Mouse (Mus musculus) urinary bladder, adult 2 months (tissue): ENCODE measurements around the gene Zfpm1. TPM values are rescaled to one million over a fixed set of nuclear protein-coding genes. Genes with fewer than 3 reads are reported as not detected.

Experiments used
- DNase-seq: peaks from one replicate; pipeline ENCODE4 v3.0.0; 2022; ENCODE audit warnings: low spot score
- polyA plus RNA-seq: library from polyadenylated mRNA; depleted of rRNA; stranded (reverse); fragments of >200 nt; gene quantifications from 2 replicates; pipeline ENCODE4 v1.2.3, GENCODE M21; 2012

Gene Zfpm1
- polyA plus RNA-seq, 1 experiment: 13.2 TPM

GRCm38 (mm10) chr8:122345181-122346095 lies 63.5 kb downstream of the Zfpm1 start:
- no peak for DNase-seq

DNA sequence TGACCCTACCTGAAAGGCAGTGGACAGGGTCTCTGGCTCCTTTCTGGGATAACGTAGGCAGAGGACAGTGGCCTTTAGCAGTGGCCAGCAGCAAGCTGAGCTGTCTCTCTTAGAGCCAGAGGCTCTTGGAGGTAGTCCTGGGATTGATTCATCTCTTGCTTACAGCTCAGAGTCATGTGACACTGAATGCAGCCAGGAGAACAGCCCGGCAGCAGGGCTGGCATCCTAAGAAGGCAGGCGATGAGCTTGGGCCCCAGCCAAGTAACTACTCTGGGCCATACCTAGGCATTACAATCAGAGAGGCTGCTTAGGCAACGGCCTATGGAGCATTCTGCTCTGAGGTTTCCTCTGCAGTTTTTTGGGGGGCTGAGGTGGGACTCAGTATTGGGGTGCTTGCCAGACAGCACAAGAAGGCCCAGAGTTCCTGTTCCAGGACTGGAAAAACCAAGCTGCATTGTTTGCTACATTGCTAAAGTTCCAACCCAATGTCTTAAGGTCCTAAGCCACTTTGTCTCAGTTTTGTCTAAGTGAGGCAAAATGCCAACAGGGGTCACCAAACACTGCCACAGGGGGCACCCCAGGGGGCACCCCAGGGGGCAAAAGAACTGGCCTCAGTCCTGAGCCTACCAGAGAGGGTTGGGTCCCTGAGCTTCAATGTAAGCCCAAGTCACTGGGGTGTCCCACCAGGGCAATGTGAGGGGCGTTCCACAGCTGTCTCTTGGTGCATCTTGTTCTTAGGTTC lies 66.0 kb downstream of the Zfpm1 start:
- no peak for DNase-seq

DNA sequence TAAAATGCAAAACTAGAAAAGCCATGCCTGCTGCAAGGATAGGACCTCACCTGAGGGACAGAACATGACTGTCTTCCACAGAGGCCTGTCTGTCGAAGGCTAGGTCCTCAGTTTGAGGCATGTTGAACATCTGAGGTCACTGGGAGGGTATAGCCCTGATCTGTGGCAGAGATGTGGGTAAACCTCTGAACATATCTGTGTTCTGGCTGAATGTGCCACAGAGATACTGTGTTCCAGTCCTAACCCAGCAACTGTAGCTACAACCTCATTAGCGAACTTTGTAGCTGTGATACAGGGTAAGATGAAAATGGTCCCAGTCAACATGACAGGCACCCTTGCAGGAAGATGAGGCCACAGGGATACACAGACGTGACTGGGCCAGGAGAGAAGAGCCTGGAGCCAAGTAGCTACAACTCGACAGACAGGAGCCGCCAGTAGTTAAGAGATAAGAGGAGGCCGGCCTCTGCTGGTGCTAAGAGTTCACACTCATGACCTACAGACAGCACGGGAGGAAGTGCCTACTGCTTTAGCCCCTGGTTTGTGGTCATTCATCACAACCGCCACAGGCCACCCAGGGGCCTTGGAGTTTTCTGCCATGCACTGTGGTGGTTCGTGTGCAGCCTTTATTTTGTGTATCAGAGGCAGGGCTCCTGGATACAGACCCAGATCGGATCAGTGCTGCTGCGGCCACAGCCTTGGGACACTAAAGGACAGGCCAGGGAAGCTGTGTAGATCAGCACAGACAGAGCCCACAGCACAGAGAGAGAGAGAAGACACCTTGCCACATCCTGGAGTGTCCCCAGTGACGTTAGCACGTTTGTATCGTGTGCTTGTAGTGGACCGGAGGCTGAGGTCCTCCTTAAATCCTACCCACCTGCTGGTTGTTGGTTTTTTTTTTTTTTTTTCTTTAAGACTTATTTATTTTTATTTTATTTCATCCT lies 67.7 kb downstream of the Zfpm1 start:
- no peak for DNase-seq

DNA sequence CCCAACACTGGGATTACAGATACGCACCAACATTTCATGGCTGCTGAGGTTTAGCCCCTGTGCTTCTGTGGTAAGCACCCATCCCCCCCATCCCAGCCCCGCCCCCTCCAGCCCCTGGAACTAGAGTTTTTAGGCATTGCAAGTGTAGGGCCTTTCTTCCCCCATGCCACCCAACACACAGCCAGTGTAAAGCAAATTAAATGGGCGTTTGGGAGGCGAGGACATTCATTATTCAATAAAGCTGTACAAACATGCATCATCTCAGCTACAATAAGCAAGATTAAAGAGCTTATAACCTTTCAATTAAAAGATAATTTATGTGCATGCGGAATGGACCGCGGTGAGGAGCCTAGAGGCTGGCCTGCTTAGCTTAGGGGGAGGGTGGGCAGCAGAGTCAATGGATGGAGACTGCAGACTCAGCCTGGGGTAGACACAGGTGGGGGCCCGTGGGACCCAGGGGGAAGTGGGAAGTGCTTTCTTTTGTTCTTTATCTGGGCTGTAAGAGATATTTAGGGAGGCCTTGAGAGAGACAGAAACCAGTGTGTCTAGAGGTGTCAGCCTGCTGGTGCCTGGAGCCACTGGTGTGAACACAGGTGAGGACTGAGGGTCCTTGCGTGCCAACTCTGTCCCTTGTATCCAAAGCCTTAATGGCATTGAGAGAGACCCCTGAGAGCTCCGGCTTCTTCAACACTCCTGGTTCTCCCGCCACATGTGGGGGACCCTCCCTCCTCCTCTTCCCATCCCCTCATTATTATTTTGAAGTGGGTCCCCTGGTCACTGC lies 68.6 kb downstream of the Zfpm1 start:
- no peak for DNase-seq

- no peak for DNase-seq
These were observed 72.2 kb downstream of the Zfpm1 start for GRCm38 (mm10) chr8:122354157-122354556.

DNA sequence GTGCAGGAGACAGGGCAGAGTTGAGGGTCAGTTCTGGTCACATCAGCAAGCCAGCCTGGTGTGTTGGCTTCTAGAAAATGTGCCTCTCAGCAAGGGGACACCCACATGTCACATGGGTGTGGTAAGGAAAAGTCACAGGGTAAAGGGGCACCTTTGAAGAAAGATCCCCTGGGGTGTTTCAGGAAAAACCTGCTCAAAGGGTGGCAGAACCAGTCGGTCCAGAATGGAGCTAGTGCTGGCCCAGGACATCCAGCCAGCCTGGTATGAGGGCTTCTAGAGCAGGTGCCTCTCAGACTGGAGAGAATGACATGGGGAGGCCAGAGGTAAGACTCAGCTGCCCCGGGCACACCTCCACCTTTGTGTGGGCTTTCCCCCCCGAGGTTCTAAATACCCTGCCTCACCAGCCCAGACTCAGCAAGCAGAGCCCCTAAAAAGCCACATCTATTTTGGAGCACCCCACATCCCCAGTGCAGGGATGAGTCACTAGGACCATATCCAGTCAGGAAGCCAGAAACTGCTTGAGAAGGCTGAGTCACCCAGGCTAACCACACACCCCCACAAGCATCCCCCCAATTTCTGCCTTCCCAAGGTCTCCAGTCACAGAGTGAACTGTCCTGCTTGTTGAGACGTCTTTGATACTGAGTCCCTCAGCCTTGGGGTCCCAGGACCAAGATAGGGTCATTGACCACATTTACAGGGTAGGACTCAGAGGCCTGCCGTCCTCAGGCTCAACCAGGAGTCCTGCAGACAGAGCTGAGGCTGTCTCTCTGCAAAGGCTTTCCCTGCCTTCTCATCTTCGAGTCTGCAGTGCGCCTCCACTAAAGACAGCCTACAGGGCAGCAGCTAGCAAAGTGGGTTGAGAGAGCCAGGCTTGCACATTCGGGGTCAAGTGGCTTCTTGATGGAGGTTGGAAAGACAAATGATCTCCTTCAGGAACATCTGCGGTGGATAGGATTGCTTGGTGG lies 74.0 kb downstream of the Zfpm1 start:
- no peak for DNase-seq

DNA sequence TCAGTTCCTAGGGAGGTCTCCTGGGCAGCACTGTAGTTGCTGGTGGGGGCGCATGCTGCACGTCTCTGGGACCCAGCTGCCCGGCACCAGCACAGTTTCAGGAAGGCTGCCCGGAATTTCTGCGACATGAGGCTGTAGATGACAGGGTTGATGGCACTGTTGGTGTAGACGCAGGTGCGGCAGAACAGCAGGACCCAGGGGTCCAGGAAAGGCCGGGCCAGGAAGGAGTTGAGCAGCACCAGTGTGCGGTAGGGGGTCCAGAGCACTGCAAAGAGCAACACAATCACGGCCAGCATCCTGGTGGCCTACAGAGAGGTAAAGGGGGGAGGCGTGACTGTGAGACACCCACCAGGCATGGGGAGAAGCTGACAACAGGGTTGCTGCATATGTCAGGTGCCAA lies 75.3 kb downstream of the Zfpm1 start:
- DNase-seq: no peak

DNA sequence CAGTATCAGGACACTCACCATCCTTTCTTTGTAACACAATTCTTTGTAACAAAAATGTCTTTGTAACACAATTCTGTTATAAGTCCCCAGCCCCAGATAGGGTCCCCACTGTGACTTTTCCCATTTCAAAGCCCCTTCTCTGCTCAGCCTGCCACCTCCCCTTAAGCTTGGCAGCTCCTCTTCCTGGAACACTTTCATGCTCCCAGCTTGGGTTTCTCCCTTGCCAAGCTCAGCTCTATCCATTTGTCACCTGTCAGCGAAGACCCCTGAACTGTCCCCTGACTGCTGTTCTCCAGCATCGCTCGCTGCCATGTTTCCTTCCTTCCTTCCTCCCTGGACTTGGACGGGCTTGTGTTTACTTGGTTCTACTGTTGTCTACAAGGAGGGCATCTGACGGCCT lies 75.7 kb downstream of the Zfpm1 start:
- no peak for DNase-seq

GRCm38 (mm10) chr8:122359111-122359775 lies 77.3 kb downstream of the Zfpm1 start:
- DNase-seq: no peak

DNA sequence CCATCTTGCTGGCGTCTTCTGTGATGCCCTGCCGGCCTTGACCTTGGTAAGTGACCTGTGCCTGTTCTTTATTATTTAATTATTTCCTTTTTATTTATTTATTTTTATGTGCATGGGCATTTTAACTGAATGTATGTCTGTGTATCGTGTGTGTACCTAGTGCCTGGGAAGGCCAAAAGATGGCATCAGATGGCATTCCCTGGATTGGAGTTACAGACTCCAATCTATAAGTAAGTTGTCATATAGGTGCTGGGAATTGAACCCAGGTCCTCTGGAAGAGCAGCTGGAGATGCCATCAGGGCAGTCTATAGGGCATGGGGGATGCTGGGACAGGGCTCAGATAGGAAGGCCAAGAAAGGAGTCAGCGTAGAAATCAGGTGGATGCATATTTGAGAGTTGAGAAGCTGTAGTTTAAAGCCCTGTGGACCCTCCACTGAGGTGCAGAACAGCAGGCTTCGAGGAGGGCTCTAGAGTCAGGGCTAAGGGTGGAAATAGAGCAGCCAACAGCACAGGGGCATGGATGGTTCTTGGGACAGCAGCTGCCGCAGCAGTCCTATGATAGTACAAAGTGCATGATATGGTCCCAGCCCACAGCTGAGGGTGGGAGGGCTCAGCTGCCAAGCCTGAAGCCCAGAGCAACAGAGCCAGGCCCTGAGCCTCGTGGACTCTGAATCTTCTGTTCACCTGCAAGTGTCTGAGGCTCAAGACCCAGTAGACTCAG lies 78.9 kb downstream of the Zfpm1 start, which contains the start of gene Trhr2:
Gene Trhr2 (minus strand): TSS at position 51 of the 721 bp plus-strand sequence.
- no peak for DNase-seq

DNA sequence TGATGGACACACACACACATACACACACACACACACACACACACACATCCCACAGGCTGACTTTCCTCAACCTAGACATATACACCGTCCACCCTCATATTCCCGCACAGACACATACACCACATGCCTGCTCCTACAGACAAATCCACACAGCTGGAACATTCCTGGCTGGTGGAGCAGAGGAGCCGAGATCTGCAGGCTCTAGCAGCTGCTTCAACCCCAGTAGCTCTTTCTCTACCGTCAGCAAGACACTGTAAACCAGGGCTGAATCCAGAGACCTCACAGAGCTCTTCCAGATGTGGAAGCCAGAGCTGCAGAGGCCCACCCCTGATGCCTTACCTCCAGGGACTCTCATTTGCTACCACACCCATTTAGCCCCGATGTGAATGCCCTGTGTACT lies 80.3 kb downstream of the Zfpm1 start:
- no peak for DNase-seq

DNA sequence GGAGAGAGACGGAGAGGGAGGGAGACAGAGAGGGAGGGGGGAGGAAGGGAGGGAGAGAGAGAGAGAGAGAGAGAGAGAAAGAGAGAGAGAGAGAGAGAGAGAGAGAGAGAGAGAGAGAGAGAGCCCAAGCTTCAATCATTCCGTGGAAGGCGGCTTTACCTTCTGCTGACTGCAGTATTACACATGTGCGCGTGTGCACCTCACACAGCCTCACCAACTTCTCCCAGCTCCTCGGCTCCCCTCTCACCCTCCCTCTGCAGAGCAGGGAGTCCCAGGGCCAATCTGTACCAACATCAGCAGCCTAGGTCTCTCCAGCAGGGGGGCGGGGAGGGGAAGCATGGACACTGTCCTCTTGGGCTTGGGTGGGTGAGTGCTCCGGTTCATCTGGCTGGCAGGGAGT lies 81.0 kb downstream of the Zfpm1 start:
- no peak for DNase-seq

GRCm38 (mm10) chr8:122368494-122368893 lies 86.6 kb downstream of the Zfpm1 start:
- no peak for DNase-seq

GRCm38 (mm10) chr8:122369665-122370064 lies 87.7 kb downstream of the Zfpm1 start:
- peak; percentile 55 for DNase-seq

- no peak for DNase-seq
These were observed 89.8 kb downstream of the Zfpm1 start for GRCm38 (mm10) chr8:122371706-122372105.

- no peak for DNase-seq
These were observed 93.4 kb downstream of the Zfpm1 start for GRCm38 (mm10) chr8:122375320-122375719.

DNA sequence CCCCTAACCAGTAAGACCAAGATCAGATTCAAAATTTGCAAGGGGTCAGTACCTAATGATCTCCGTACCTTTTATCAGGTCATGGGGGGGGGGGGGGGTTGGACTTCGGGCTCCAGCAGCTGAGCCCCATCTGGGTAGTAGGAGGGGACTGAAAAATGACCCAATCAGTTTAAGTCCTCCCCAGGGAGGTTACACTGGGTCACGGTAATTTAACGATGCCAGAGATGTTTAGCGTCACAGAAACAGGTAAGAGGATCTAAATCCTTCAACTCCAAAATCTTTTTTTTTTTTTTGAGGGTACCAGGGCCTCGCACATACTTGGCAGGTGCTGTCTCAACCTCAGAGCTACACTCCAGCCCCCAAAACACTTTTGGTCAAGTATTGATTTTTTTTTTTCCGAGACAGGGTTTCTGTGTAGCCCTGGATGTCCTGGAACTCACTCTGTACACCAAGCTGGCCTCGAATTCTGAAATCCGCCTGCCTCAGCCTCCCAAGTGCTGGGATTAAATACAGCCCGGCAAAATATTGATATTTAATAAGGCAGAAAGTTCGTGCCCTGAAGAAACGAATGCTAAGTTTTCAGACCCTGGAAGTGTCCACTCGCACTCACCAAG lies 93.9 kb downstream of the Zfpm1 start:
- DNase-seq: no peak
